Mouse (Mus musculus) kidney, postnatal 36 days (tissue): ENCODE measurements around the gene Arhgap32.

Experiments
- DNase-seq, 2 experiments: peaks; one replicate each; pipeline ENCODE4 v3.0.0; 2021 to 2022; ENCODE audit warnings: mixed read lengths in 2 of 2

Gene Arhgap32

GRCm38 (mm10) chr9:32257882-32258281 is 141.9 kb downstream of the Arhgap32 start:
- DNase-seq = no peak

- peak; percentile 81 to 84 for DNase-seq
These were observed 156.0 kb downstream of the Arhgap32 start for GRCm38 (mm10) chr9:32271896-32272444.

GRCm38 (mm10) chr9:32278052-32278451 is 162.1 kb downstream of the Arhgap32 start:
- no peak for DNase-seq

DNA sequence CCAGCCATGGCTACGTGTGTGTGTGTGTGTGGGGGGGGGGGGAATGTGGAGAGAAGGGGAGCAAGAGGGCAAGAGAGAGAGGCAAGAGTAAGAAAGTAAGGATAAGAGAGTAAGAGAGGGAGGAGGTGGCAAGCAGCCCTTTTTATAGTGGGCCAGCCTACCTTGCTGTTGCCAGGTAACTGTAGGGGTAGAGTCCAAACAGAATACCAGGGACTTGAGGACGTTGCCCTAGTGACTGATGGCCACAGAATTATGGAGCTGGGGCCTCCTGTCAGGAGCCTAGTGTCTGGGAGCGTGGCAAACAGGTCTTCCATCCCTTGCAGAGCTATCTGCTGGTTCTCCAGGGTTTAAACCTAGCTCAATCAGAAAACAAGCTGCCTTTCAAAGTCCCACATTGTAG is 163.9 kb downstream of the Arhgap32 start:
- peak; percentile 41 to 47 for DNase-seq

- no peak for DNase-seq
These were observed 164.5 kb downstream of the Arhgap32 start for GRCm38 (mm10) chr9:32280456-32280855.

DNA sequence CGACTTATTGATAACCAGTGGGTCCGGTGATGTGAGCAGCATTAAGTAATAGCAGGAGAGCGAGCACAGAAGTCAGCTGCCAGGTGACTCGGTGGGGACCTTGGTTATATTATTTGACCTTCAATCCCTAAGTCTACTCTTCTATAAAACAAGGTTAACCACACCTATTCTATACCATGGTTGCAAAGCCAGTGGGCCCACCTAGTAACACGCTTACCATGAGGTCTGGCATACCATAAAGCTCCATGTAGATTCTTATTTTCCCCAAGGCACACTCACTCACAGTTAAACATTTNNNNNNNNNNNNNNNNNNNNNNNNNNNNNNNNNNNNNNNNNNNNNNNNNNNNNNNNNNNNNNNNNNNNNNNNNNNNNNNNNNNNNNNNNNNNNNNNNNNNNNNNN is 167.7 kb downstream of the Arhgap32 start:
- DNase-seq = peak in 1 of 2 experiments; percentile 18

GRCm38 (mm10) chr9:32291618-32292017 is 175.7 kb downstream of the Arhgap32 start:
- peak; percentile 35 to 61 for DNase-seq

DNA sequence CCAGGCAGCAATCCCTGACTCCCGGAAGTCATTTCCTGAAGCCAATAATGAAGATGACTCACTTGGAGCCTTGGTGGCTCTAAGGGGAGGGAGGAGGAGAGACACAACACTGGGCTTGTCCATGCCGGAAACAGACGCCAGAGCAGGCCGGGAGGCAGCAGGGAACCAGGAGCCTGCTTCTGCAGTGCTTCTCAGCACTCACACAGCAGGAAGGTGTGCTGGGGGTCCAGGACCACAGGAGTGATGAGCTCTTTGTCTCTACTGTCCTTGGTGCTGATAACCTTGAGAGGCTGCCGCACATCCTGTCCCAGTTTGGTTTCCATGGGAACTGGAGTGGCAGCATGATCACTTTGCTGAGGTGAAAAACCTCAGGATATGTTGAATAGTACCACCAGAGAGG is 176.8 kb downstream of the Arhgap32 start:
- DNase-seq = peak; percentile 14 to 17

DNA sequence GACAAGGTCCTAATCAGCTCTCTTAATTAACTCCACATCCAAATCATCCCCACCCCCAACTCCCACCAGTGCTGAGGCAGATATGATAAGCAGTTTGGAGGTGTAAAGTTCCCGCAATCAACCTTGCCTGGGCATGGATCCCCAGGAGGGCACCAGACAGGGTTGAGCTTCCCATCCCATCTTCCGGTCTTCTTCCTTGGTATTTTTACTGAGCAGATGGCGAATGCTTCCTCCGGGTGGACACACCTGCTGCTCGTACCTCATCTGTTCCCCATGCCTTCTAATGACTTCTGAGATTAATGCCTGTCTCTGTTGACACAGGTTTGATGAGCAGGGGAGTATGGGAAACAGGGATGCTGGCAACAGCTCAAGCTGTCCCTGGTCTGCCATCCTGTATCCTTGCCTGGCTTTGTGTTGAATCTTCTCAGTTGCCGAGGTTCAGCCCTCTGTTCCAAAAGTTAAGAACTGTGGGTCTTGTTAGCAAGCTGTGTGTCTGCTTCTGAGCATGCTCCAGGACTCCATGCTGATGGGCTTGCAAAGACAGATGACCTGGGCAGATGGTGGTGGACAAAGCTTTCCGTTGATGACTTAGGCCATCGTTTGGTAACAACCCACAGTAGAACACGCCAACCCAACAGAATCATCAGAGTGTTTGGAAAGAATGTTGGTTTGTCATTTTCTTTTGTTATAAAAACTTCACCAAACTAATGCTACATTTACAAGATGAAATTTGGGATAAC is 179.3 kb downstream of the Arhgap32 start:
- DNase-seq = no peak

DNA sequence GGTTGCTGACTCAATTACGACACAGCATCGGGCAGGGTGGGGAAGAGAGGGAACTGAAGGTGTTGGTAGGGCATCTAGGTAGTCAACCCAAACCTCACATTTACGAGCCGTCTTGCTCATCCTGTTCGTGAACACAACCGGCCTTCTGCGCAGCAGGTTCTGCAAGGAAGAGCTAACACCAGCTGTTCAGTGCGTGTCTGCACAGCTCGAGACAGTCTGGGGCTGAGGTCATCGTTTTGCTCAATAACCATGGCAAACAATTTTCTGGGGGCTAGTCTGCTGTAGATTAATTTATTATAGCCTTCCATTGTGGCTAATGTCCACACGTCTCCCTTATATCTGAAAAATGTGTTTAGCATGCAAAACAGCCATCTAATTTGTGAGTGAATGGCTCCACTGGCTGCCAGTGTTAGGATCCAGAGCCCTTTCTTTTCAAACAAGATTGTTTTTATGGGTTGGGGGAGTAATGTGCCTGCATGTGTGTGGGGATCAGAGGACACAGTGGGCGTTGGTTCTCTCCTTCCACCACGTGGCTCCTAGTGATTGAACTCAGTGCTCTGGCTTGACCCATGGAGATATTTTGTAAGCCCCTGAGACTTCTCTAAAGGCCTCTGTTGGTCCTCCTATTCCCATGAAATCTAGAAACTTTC is 186.7 kb downstream of the Arhgap32 start:
- DNase-seq = no peak

GRCm38 (mm10) chr9:32311786-32312185 is 195.8 kb downstream of the Arhgap32 start:
- no peak for DNase-seq

DNA sequence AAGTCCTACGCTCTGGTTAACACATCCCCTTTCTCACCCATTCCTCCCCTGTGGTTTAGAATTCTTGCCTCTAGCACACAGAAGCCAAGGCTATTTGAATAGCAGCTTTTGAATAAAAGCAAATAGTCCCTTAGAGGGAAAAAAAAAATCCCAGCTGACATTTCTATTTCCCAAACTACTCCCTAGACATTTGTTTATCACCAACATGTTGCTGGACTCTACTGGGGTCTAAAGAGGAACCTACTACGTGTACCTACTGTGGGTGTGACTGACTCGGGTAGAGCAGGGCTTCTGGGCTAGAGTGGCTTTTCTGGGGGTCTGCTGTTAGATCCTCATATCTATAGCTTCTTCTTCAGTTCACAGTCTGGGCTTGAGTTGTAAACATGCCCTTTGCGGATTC is 196.3 kb downstream of the Arhgap32 start:
- no peak for DNase-seq

DNA sequence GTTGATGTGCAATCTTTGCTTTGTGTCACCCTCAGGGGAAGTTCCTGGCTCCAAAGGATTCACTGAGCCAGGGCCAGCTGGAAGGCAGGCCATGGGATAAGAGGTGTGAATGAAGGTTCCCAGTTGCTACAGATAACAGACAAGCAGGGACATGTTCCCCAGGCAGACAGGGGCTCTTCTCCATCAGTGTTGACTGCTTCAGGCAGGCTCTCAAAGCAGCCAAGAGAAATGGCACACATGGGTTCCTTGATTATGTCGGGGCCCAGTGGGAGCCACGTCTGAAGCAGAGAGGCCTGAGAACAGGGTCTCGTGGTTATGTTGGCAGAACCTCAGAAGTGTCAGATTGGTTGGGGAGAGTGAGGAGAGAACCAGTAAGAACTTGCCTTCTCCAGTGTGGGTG is 198.1 kb downstream of the Arhgap32 start:
- no peak for DNase-seq

DNA sequence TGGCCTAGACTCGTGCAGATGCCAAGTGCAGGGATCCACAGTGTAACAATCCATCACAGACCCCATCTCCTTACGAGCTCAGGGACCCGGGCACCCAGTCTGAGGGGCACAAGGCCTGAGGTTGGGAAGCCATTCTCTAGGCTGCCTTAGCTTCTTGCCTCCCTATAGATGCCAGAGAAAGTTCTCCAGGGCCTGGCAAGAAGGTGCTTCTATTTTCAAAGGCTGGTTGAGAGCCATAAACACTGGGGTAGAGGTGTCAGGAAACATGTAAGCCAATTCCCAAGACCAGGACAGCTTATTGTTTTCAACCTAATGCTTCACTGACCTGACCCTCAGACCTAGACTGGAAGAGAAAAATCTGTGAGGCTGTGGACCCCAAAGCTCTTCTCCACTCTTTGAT is 200.1 kb downstream of the Arhgap32 start:
- DNase-seq = no peak
